Comparison of ENCODE assay signal across 15 mouse cellular contexts in genomic region chr2:105023815-105024214, GRCm38 (mm10).
"Had no signal": no experiment of that assay in that cellular context is flagged by ENCODE, and none has a peak within 500 bp of the region (broad histone marks: within the 10 kb centered on the region; RNA-seq: fewer than 3 reads in every experiment).

No protein-coding gene starts in this region.

- H3K36me3 ChIP-seq: liver, embryonic 13.5 days; stomach, embryonic 15.5 days had no signal

- H3K4me3 ChIP-seq: left cerebral cortex, adult 2 months; liver, embryonic 13.5 days; stomach, embryonic 15.5 days had no signal

- H3K27me3 ChIP-seq: liver, embryonic 13.5 days; stomach, embryonic 15.5 days had no signal

- DNase-seq: layer of hippocampus, postnatal 36 days; lung, adult 2 months; lung, postnatal 14 days; lung, postnatal 4 days; midbrain, embryonic 14.5 days; right cerebral cortex, postnatal 25 days; spleen, adult 18-20 months; thymus, postnatal 25 days had no signal

- H3K9me3 ChIP-seq: liver, embryonic 13.5 days; stomach, embryonic 15.5 days had no signal

- H3K9ac ChIP-seq: liver, embryonic 13.5 days; stomach, embryonic 15.5 days had no signal

- H3K4me2 ChIP-seq: liver, embryonic 13.5 days; midbrain, embryonic 11.5 days; stomach, embryonic 15.5 days had no signal

- H3K27ac ChIP-seq: hindbrain, postnatal 0 days; left cerebral cortex, adult 2 months; liver, embryonic 13.5 days; stomach, embryonic 15.5 days had no signal

- H3K4me1 ChIP-seq: stomach, embryonic 15.5 days had no signal

- ATAC-seq: hindbrain, postnatal 0 days; inflammation-experienced regulatory T-cells, adult 6 months; intestine, embryonic 16.5 days had no signal
